Mouse (Mus musculus): ENCODE measurements around the gene Gm9008. TPM values are rescaled to one million over a fixed set of nuclear protein-coding genes. Genes with fewer than 3 reads are reported as not detected.
"Not testable (repeated sequence)": the region's sequence is repeated elsewhere in the genome, so short reads cannot be mapped to it uniquely, and the experiment has no call there.

Gene Gm9008
- 1 to 10 TPM; 4.3 to 5.7 TPM for total RNA-seq (2021)
- long read RNA-seq, experiment 1, partial matches to known transcripts = 0 of 1 reads
- long read RNA-seq, experiment 1, other reads (novel, unspliced or antisense) = 0 of 1 reads
- long read RNA-seq, experiment 2 = 0 reads

- not testable (repeated sequence) for DNase-seq (ENCODE audit: low spot score in 2 of 2)
Measured at GRCm38 (mm10) chr6:76497054-76497835, at the start of gene Gm9008. Gene Gm9008, minus strand, starts transcription at chr6:76497784.

- DNase-seq (ENCODE audit: low spot score in 2 of 2) = no peak
Measured at GRCm38 (mm10) chr6:76521975-76522641, 24.5 kb upstream of the Gm9008 start.

- no peak for DNase-seq (ENCODE audit: low spot score in 2 of 2)
Measured at GRCm38 (mm10) chr6:76510200-76510599, 12.6 kb upstream of the Gm9008 start.

GRCm38 (mm10) chr6:76496335-76496734, 1.2 kb downstream of the Gm9008 start:
- not testable (repeated sequence) for DNase-seq (ENCODE audit: low spot score in 2 of 2)

- no peak for DNase-seq (ENCODE audit: low spot score in 2 of 2)
Measured at GRCm38 (mm10) chr6:76468194-76468593, 29.4 kb downstream of the Gm9008 start.

Measured in gastrocnemius, postnatal 4 days (tissue).